26 mouse cellular contexts compared by ENCODE assay signal in genomic region chr5:72725404-72725803, GRCm38 (mm10). TPM values are rescaled to one million over a fixed set of nuclear protein-coding genes. Genes with fewer than 3 reads are reported as not detected.
DNase-seq lines count a peak whose midpoint lies in the region; ATAC-seq and TF ChIP-seq lines count a peak whose summit lies in the region.
"Had no signal": no experiment of that assay in that cellular context is flagged by ENCODE, and none has a peak within 500 bp of the region (broad histone marks: within the 10 kb centered on the region; RNA-seq: fewer than 3 reads in every experiment).

No protein-coding gene starts in this region.

- no peaks in the 10 kb centered on the region for H3K27me3 ChIP-seq in MEL (ENCODE audit: control insufficient read depth in 1 of 2, insufficient read depth in 2 of 2, low read length in 2 of 2)
- H3K27me3 ChIP-seq: forebrain, embryonic 12.5 days; hindbrain, embryonic 15.5 days; kidney, embryonic 15.5 days; limb, embryonic 13.5 days; liver, embryonic 12.5 days; midbrain, embryonic 15.5 days; stomach, embryonic 15.5 days had no signal

- no peak for TF ChIP-seq POLR2A in MEL (IDR thresholded peaks at IDR 0.05; ENCODE audit: control insufficient read depth in 1 of 2, insufficient read depth in 1 of 2, low read depth in 1 of 2, low read length in 2 of 2, poor library complexity in 1 of 2)
- no peak for TF ChIP-seq POLR2A in embryonic fibroblast, embryonic 13.5 days (IDR thresholded peaks at IDR 0.05; ENCODE audit: low read depth, low read length)

- H3K27ac ChIP-seq in MEL (ENCODE audit: control insufficient read depth, low read depth, low read length), result no peak overlapping the region
- 0 out of 2 replicates have a peak overlapping the region, but pooled peaks have one; percentile 2 for H3K27ac ChIP-seq in embryonic fibroblast, embryonic 13.5 days (ENCODE audit: insufficient read depth, low read length)
- H3K27ac ChIP-seq: embryonic facial prominence, embryonic 10.5 days; forebrain, embryonic 12.5 days; hindbrain, embryonic 15.5 days; kidney, embryonic 15.5 days; limb, embryonic 13.5 days; liver, embryonic 12.5 days; midbrain, embryonic 15.5 days; stomach, embryonic 15.5 days had no signal

- H3K9ac ChIP-seq in MEL (ENCODE audit: control insufficient read depth, low read depth, low read length, poor library complexity, severe bottlenecking), result no peak overlapping the region
- H3K9ac ChIP-seq: forebrain, embryonic 12.5 days; hindbrain, embryonic 15.5 days; kidney, embryonic 15.5 days; limb, embryonic 13.5 days; liver, embryonic 12.5 days; midbrain, embryonic 15.5 days; stomach, embryonic 15.5 days had no signal

- TF ChIP-seq RAD21 in MEL (IDR thresholded peaks at IDR 0.05; ENCODE audit: low read depth, low read length), result no peak

- H3K79me2 ChIP-seq in MEL (ENCODE audit: control insufficient read depth, insufficient read depth, low read length, poor library complexity), result no peaks in the 10 kb centered on the region

- no peak for TF ChIP-seq CTCF in MEL (IDR thresholded peaks at IDR 0.05 in 2 of 3, conservative IDR thresholded peaks at IDR 0.05 in 1 of 3; ENCODE audit: control insufficient read depth in 1 of 3, insufficient read depth in 1 of 3, low read depth in 2 of 3, low read length in 3 of 3, poor library complexity in 1 of 3, severe bottlenecking in 1 of 3)
- TF ChIP-seq CTCF in embryonic fibroblast, embryonic 13.5 days (IDR thresholded peaks at IDR 0.05; ENCODE audit: borderline replicate concordance, insufficient read depth, low read length), result no peak

- no peaks in the 10 kb centered on the region for H3K9me3 ChIP-seq in MEL (replicated peaks; ENCODE audit: insufficient read depth, low read length)
- H3K9me3 ChIP-seq: embryonic facial prominence, embryonic 10.5 days; forebrain, embryonic 12.5 days; hindbrain, embryonic 15.5 days; kidney, embryonic 15.5 days; limb, embryonic 13.5 days; liver, embryonic 12.5 days; midbrain, embryonic 15.5 days; stomach, embryonic 15.5 days had no signal

- no peaks in the 10 kb centered on the region; a peak in 1 of 4 replicates for H3K36me3 ChIP-seq in MEL (ENCODE audit: control insufficient read depth in 1 of 2, insufficient read depth in 2 of 2, low read length in 2 of 2)
- H3K36me3 ChIP-seq: embryonic facial prominence, embryonic 10.5 days; forebrain, embryonic 12.5 days; hindbrain, embryonic 15.5 days; kidney, embryonic 15.5 days; limb, embryonic 13.5 days; liver, embryonic 12.5 days; midbrain, embryonic 15.5 days; stomach, embryonic 15.5 days had no signal

- TF ChIP-seq EP300 in MEL (IDR thresholded peaks at IDR 0.05; ENCODE audit: low read depth in 1 of 2, low read length in 2 of 2), result peak in 1 of 2 experiments; percentile 20; a peak in 1 of 4 replicates

- no peaks in the 10 kb centered on the region for H3K4me1 ChIP-seq in MEL (ENCODE audit: control insufficient read depth in 1 of 2, insufficient read depth in 2 of 2, low read length in 2 of 2)
- peaks cover 3% of the 10 kb centered on the region; the same call in 1 of the 2 replicates for H3K4me1 ChIP-seq in embryonic fibroblast, embryonic 13.5 days (ENCODE audit: control insufficient read depth, insufficient read depth, low read length)
- H3K4me1 ChIP-seq: embryonic facial prominence, embryonic 10.5 days; forebrain, embryonic 12.5 days; hindbrain, embryonic 15.5 days; kidney, embryonic 15.5 days; limb, embryonic 13.5 days; liver, embryonic 12.5 days; midbrain, embryonic 15.5 days; stomach, embryonic 15.5 days had no signal

- peak; percentile 44 for DNase-seq in 3134 (ENCODE audit: extremely low read depth, insufficient read length, low spot score)
- DNase-seq in MEL (ENCODE audit: low read depth, low spot score), result peak; percentile 58
- no peak for DNase-seq in layer of hippocampus, postnatal 25 days (ENCODE audit: extremely low spot score in 1 of 2, low spot score in 1 of 2)
- DNase-seq in cerebellum, adult 9-10 months, result no peak
- DNase-seq: adrenal gland, adult 2 months; cerebellum, adult 8-10 months; kidney, postnatal 36 days; lung, adult 18-20 months; lung, postnatal 10 days; right cerebral cortex, postnatal 4 days; thymus, adult 18-20 months; thymus, postnatal 36 days had no signal

- peak; percentile 51; the same call in 1 of the 2 replicates for ATAC-seq in megakaryocyte progenitor cell, adult 5-6 weeks (replicated peaks; ENCODE audit: poor library complexity)
- no peak for ATAC-seq in erythroblast, adult 5-6 weeks (replicated peaks; ENCODE audit: low FRiP score, poor library complexity, severe bottlenecking)
- ATAC-seq: intestine, postnatal 0 days; liver, embryonic 12.5 days; midbrain, embryonic 15.5 days had no signal

- no peak overlapping the region for H3K4me3 ChIP-seq in MEL (ENCODE audit: control insufficient read depth in 1 of 2, insufficient read depth in 1 of 2, low read depth in 2 of 2, low read length in 2 of 2)
- no peak overlapping the region for H3K4me3 ChIP-seq in embryonic fibroblast, embryonic 13.5 days (ENCODE audit: insufficient read depth, low read length)
- H3K4me3 ChIP-seq: embryonic facial prominence, embryonic 10.5 days; forebrain, embryonic 12.5 days; hindbrain, embryonic 15.5 days; kidney, embryonic 15.5 days; limb, embryonic 13.5 days; liver, embryonic 12.5 days; midbrain, embryonic 15.5 days; stomach, embryonic 15.5 days had no signal

TF ChIP-seq in MEL, 35 proteins besides CTCF, POLR2A, EP300 and RAD21:
- no peak for TF ChIP-seq ZNF384 (IDR thresholded peaks at IDR 0.05; ENCODE audit: low read depth, low read length)
- TF ChIP-seq E2F4 (IDR thresholded peaks at IDR 0.05; ENCODE audit: borderline replicate concordance, low read depth, low read length), result no peak
- 0 out of 2 replicates have a peak, but pooled peaks have one; percentile 62 for TF ChIP-seq JUND (IDR thresholded peaks at IDR 0.05; ENCODE audit: low read depth, low read length)

RNA-seq across cellular contexts. Expression of gene Txk, which starts 27.2 kb away (rescaled TPM):
- total RNA-seq in MEL (2012; rRNA removed), result 0.23 and 0.26 TPM in 2 replicates
- polyA plus RNA-seq in MEL (2012; ENCODE audit: insufficient read depth in 1 of 2, insufficient read length in 2 of 2, low read depth in 1 of 2, low replicate concordance in 2 of 2, missing spikeins in 1 of 2), result under 1 TPM in 1 of 2 experiments, not detected in 1; 0.10 TPM
- polyA plus RNA-seq in embryonic fibroblast, embryonic 13.5 days (2011; ENCODE audit: insufficient read length, low read depth, missing spikeins), result 0.12 and 0.16 TPM in 2 replicates
- total RNA-seq in megakaryocyte progenitor cell, adult 5-6 weeks (2015), result 0.57 and 1.2 TPM in 2 replicates
- total RNA-seq in megakaryocyte progenitor cell, adult 5-6 weeks (2017), result 0.08 and 0.41 TPM in 2 replicates
- 0.63 TPM in 1 of 2 replicates, not detected in the other for total RNA-seq in erythroblast, adult 5-6 weeks (2015; ENCODE audit: low replicate concordance)
- total RNA-seq in erythroblast, adult 5-6 weeks (2017; ENCODE audit: low replicate concordance), result 0.68 and 1.4 TPM in 2 replicates
- total RNA-seq in layer of hippocampus, postnatal 25 days (2021), result under 1 TPM in 1 of 2 experiments, not detected in 1; 0.14 TPM
- total RNA-seq: gastrocnemius, adult 18-20 months had no signal
- polyA plus RNA-seq: adrenal gland, adult 2 months; embryonic facial prominence, embryonic 10.5 days; forebrain, embryonic 12.5 days; heart, postnatal 0 days had no signal

Comparison
In these comparisons a context has a peak if more than half of its experiments do, and no peak if none do; other contexts are left out.
1. DNase-seq: peak in 3134 (single experiment) and MEL (single experiment); none in layer of hippocampus, postnatal 25 days (0 of 2) and cerebellum, adult 9-10 months (single experiment).